Mouse (Mus musculus) mesoderm, embryonic 11.5 days (tissue): ENCODE results near the gene Qrfp.

Experiments used
- DNase-seq: peaks from one replicate; pipeline ENCODE4 v3.0.0-alpha.2; 2012; ENCODE audit warnings: low read depth, low spot score

Qrfp gene

GRCm38 (mm10) chr2:31815367-31815766 lies 5.0 kb upstream of the Qrfp start:
- DNase-seq, result peak; percentile 74

- no peak for DNase-seq
Observed at GRCm38 (mm10) chr2:31814699-31815098, 4.3 kb upstream of the Qrfp start.

DNA sequence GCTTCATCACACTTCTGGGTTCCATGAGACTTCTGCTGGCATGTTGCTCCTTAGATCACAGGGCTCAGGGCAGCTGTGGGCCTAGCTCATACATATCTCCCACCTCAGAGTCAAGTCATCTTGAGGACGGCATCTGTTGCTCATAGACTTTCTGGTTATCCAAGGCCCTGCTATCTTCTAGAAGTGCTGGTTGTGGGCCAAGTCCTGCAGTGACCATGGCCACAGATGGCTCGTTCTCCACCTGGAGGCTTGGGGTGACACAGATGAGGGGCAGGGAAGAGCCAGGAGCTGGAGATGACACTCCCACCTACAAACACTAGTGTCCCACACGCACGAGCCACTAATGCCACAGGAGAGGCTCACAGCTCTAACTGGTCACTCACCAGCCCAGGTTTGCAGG lies 3.3 kb upstream of the Qrfp start:
- no peak for DNase-seq

DNA sequence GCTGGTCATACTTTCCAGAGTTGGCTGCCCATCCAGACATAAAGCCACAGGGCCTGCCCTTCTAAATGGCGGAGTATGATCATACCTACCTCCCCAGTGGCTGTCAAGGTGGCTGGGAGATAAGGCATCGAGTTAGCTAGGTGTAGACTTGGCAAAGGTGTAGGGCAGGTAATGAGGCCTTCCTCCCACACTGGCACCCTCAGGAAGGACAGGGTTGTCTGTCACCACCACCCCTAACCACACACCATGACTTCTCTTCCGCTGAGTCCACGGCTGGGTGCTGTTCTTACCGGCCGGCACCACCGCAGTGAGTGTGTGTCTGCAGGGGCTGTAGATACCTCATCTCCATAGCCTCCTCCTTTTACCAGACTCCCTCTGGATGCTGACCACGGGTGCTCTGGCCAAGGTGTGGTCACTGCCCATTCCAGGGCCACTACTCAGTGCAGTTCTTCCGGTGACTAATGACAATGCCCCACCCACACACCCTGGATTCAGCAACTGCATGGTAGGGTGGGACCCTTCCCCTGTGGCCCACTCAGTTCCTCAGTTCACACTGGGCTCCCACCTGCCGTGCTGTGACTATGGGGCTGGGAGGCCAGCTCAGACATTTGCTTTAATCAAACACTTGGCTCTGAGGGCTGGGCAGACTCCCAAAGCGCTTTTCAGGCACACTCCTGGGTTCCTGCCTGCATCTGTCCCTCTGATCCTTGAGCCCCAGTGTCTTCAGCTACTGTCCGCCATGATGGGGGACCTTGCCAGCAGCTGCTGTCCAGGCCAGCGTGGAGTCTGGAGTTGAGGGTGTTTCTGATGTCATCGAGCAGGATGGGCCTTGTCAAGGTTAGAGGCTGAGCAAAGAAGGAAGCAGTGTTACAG lies 942 bp upstream of the Qrfp start:
- DNase-seq, result no peak

- no peak for DNase-seq
Observed at GRCm38 (mm10) chr2:31809358-31809740, 1.0 kb downstream of the Qrfp start.

DNA sequence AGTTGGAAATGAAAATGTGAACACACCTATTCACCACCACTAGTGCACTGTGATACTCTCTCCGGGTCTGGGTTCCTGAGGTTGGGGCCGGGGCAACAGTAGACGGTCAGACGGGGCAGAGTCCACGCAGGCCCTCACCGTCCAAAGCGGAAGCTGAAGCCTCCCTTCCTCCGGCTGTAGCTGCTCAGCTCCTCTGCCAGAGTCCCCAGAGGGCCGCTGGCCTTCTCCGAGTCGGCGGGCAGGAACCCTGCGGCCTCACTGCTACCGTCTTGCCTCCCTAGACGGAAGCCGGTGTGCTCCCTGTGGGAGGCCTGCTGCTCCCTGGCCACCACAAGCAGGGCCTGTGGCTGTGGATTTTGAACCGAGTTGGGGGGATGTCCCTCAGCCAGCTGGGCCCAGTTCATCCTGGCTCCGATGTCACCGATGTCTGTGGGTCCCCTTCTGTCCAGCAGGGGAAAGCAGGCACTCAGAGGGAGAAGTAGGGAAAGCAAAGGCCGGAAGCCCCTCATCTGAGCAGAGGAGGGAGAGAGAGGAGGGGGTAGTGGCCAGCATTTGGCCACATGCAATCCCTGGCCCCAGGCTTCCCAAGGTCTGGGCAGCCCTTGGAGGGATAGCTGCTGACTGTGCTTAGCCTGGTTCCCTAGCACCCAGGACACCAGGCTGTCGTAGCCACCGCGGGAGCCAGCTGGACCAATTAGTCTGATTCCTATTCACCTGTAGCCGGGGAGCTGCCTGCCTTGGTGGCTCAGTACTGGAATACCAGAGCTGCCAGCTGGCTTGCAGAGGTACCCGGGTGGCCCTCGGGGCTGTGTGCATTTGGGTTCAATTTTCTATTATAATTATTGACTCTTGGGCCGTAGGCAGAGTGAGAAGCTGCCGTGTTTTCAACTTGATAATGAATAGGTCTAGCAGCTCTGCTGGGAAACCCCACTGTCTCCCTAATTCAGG lies 1.7 kb downstream of the Qrfp start:
- no peak for DNase-seq

- peak; percentile 39 for DNase-seq
Observed at GRCm38 (mm10) chr2:31806639-31807382, 3.6 kb downstream of the Qrfp start.

- DNase-seq, result no peak
Observed at GRCm38 (mm10) chr2:31803480-31803879, 6.9 kb downstream of the Qrfp start.

DNA sequence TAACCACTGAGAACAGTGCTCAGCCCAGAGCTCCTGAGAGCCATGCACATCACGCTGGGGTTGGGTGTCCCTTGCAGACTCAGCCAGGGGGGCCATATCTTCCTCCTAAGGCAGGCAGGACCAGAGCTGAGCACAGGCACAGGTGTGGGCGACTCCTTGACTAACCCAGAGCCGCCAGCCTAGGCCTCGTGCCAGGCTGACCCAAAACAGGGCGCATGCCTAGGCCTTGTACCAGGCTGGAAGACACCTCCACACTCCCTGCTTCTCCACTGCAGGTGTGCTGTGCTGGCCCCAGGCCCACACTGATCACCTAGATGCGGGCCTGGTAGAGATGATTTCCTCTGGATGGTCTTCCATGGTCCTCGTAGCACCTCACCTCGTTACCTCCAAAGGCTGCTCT lies 7.6 kb downstream of the Qrfp start:
- DNase-seq, result no peak

DNA sequence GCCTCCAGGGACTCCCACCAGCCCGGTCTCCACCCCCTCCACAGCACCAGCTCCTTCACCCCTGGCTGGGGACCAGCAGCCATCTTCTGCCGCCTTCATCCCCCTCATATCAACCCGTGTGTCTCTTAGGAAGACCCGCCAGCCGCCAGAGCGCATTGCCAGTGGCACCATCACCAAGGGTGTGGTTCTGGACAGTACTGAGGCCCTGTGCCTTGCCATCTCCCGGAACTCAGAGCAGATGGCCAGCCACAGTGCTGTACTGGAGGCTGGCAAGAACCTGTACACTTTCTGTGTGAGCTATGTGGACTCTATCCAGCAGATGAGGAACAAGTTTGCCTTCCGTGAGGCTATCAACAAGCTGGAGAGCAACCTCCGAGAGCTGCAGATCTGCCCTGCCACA lies 9.0 kb downstream of the Qrfp start:
- no peak for DNase-seq

- no peak for DNase-seq
Observed at GRCm38 (mm10) chr2:31796943-31797342, 13.4 kb downstream of the Qrfp start.

DNA sequence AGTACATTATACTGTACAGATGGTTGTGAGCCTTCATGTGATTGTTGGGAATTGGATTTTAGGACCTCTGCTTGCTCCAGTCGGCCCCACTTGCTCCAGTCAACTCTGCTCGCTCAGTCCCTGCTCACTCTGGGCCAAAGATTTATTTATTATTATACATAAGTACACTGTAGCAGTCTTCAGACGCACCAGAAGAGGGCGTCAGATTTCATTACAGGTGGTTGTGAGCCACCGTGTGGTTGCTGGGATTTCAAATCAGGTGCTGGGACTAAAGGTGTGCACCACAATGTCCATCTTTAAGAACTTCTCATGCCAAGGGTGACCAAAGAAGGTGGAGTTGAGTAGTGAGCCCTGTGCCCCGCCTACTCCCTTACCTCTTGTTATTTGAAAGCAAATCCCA lies 17.8 kb downstream of the Qrfp start:
- DNase-seq, result no peak

DNA sequence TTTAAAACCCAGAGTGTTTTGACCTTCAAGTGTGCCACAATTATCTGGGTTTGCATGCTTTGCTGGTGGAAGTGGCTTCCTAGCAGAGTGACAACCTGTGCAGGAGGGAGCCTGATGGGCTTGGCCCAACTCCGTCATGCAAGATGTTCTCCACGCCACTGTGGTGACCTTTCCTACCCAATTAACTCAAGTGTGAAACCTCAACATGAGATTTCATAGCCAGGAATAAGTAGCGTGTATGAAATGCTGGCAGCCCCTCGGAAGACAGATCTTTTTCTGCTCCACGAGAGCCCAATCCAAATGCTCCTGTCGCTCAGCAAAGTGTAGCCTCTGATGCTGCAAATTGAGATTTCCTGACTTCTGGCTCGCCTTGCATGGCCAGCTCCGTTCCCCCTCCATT lies 19.1 kb downstream of the Qrfp start:
- no peak for DNase-seq

GRCm38 (mm10) chr2:31790728-31791251 lies 19.6 kb downstream of the Qrfp start:
- DNase-seq, result no peak

GRCm38 (mm10) chr2:31789215-31789614 lies 21.2 kb downstream of the Qrfp start:
- no peak for DNase-seq

DNA sequence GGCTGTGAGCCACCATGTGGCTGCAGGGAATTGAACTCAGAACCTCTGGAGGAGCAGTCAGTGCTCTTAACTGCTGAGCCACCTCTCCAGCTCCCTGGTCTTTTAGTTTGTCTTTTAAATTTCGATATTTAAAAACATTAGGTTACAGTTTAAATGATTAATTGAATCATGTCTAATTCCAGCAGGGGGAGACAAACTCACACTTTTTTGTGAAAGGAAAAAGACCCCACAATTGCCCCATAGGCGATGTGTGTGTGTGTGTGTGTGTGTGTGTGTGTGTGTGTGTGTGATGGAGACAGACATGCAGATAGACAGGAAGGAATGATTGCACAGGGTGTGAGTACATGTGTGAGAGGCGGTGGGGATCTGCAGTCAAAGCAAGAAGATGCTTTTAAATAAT lies 22.2 kb downstream of the Qrfp start:
- no peak for DNase-seq

DNA sequence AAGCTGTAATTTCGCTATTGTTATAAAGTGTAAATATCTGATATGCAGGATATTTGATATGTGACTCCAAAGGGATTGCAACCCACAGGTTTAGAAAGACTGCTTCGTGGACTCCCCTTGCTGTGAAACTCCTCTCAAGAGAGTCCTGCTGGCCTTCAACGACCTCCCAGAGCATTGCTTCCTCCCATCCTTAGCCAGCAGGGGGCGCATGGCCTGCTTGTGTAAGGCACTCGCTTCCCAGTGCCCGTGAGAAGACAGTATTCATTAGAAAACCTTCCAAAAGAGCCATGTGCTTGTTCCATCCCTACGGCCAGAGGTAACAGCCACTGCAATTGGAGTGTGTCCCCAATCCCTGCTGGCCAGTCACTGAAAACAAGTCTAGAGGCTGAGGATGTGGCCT lies 23.4 kb downstream of the Qrfp start:
- DNase-seq, result peak; percentile 83

- DNase-seq, result peak; percentile 85
Observed at GRCm38 (mm10) chr2:31785074-31785473, 25.3 kb downstream of the Qrfp start.

- no peak for DNase-seq
Observed at GRCm38 (mm10) chr2:31782958-31783602, 27.3 kb downstream of the Qrfp start.

- no peak for DNase-seq
Observed at GRCm38 (mm10) chr2:31779258-31779657, 31.1 kb downstream of the Qrfp start.

GRCm38 (mm10) chr2:31776479-31776878 lies 33.9 kb downstream of the Qrfp start:
- DNase-seq, result no peak
